Mouse (Mus musculus) urinary bladder, postnatal 4 days (tissue): ENCODE data around the gene Fbxw4.
"Not testable (repeated sequence)": the region's sequence is repeated elsewhere in the genome, so short reads cannot be mapped to it uniquely, and the experiment has no call there.

ENCODE experiments used
- DNase-seq, 2 experiments: peaks; one replicate each; pipeline ENCODE4 v3.0.0; 2021 to 2022; ENCODE audit warnings: low spot score in 2 of 2

Gene Fbxw4

GRCm38 (mm10) chr19:45656810-45657595 lies 3.1 kb downstream of the Fbxw4 start:
- DNase-seq: no peak

GRCm38 (mm10) chr19:45655870-45656269 lies 4.2 kb downstream of the Fbxw4 start:
- no peak for DNase-seq

- DNase-seq: no peak
Measured at GRCm38 (mm10) chr19:45653986-45654385, 6.1 kb downstream of the Fbxw4 start.

- DNase-seq: no peak
Measured at GRCm38 (mm10) chr19:45652286-45652988, 7.7 kb downstream of the Fbxw4 start.

- no peak for DNase-seq
Measured at GRCm38 (mm10) chr19:45651524-45651923, 8.6 kb downstream of the Fbxw4 start.

GRCm38 (mm10) chr19:45649776-45650175 lies 10.3 kb downstream of the Fbxw4 start:
- DNase-seq: no peak

- not testable (repeated sequence) for DNase-seq
Measured at GRCm38 (mm10) chr19:45648469-45648868, 11.6 kb downstream of the Fbxw4 start.

- DNase-seq: no peak
Measured at GRCm38 (mm10) chr19:45646866-45647265, 13.2 kb downstream of the Fbxw4 start.

- DNase-seq: no peak
Measured at GRCm38 (mm10) chr19:45640691-45641090, 19.4 kb downstream of the Fbxw4 start.

- no peak for DNase-seq
Measured at GRCm38 (mm10) chr19:45635960-45636359, 24.2 kb downstream of the Fbxw4 start.

GRCm38 (mm10) chr19:45631584-45631983 lies 28.5 kb downstream of the Fbxw4 start:
- DNase-seq: no peak

- no peak for DNase-seq
Measured at GRCm38 (mm10) chr19:45630953-45631352, 29.2 kb downstream of the Fbxw4 start.

GRCm38 (mm10) chr19:45629219-45629618 lies 30.9 kb downstream of the Fbxw4 start:
- DNase-seq: no peak

- DNase-seq: no peak
Measured at GRCm38 (mm10) chr19:45628649-45629048, 31.5 kb downstream of the Fbxw4 start.

- no peak for DNase-seq
Measured at GRCm38 (mm10) chr19:45627036-45627435, 33.1 kb downstream of the Fbxw4 start.

GRCm38 (mm10) chr19:45623710-45624109 lies 36.4 kb downstream of the Fbxw4 start:
- DNase-seq: no peak

GRCm38 (mm10) chr19:45622144-45622543 lies 38.0 kb downstream of the Fbxw4 start:
- no peak for DNase-seq

GRCm38 (mm10) chr19:45621061-45621460 lies 39.1 kb downstream of the Fbxw4 start:
- DNase-seq: no peak

- DNase-seq: no peak
Measured at GRCm38 (mm10) chr19:45619744-45620501, 40.2 kb downstream of the Fbxw4 start.

GRCm38 (mm10) chr19:45618184-45618583 lies 41.9 kb downstream of the Fbxw4 start:
- no peak for DNase-seq

GRCm38 (mm10) chr19:45616735-45617134 lies 43.4 kb downstream of the Fbxw4 start:
- no peak for DNase-seq

- DNase-seq: no peak
Measured at GRCm38 (mm10) chr19:45616214-45616518, 43.9 kb downstream of the Fbxw4 start.
